ENCODE assay signal across 8 mouse cellular contexts in the genomic region with DNA sequence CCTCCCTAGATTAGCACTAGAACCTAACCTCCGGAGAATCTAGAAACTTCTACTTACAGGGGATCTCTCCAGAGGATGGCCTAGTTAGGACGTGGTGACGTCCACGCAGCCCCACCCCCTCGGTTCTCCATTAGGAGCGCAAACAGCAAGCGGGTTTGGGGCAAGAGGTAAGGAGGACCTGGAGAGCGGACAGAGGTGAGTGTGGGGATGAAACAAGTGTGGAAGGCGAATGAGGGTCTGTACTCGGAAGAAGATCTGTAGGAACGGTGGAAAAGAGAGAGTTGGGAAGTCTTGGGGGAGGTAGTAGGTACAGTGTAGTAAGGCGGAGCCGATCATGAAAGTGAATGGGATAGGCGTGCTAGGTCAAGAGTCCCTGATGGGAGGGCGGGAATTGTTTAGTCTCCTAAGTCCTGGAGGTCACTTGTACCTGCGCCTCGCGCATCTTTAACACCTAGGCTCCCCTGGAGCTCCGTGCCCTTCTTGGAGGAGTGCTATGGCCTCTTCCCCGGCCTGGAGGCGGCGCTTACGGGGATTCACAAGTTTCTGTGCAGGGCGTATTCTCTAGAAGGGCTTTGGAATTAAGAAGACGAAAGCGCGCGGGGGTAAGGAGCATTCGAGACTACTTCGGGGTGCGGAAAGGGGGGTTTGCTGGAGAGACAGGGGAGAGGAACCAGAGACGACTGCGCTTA. TPM values are rescaled to one million over a fixed set of nuclear protein-coding genes. Genes with fewer than 3 reads are reported as not detected.
A peak's percentile ranks its signal among the peaks of the same experiment; 100 is the strongest.
DNase-seq lines count a peak whose midpoint lies in the region; ATAC-seq and TF ChIP-seq lines count a peak whose summit lies in the region.

No protein-coding gene starts in this region.

- peaks cover 77% of the 10 kb centered on the region for H3K27me3 ChIP-seq in embryonic facial prominence, embryonic 10.5 days (replicated peaks; ENCODE audit: low read depth, poor library complexity, severe bottlenecking)
- H3K27me3 ChIP-seq in heart, embryonic 11.5 days (ENCODE audit: control insufficient read depth, insufficient read depth, low read length): peaks cover 24% of the 10 kb centered on the region
- peaks cover 35% of the 10 kb centered on the region for H3K27me3 ChIP-seq in kidney, embryonic 15.5 days
- peaks cover 5% of the 10 kb centered on the region for H3K27me3 ChIP-seq in small intestine, adult 2 months (ENCODE audit: control insufficient read depth, insufficient read depth, low read length)

- H3K36me3 ChIP-seq in embryonic facial prominence, embryonic 10.5 days (replicated peaks): no peaks in the 10 kb centered on the region
- H3K36me3 ChIP-seq in heart, embryonic 11.5 days (ENCODE audit: control insufficient read depth, insufficient read depth, low read length): no peaks in the 10 kb centered on the region
- H3K36me3 ChIP-seq in kidney, embryonic 15.5 days: no peaks in the 10 kb centered on the region
- no peaks in the 10 kb centered on the region for H3K36me3 ChIP-seq in small intestine, adult 2 months (ENCODE audit: control insufficient read depth, insufficient read depth, low read length)

- no peak; the same call in 1 of the 2 replicates for TF ChIP-seq CTCF in small intestine, adult 2 months (IDR thresholded peaks at IDR 0.05; ENCODE audit: extremely low read depth, insufficient read length, insufficient replicate concordance, low read depth, low read length)

- peak overlapping the region; percentile 65 for H3K4me3 ChIP-seq in embryonic facial prominence, embryonic 10.5 days
- peak overlapping the region; percentile 61 for H3K4me3 ChIP-seq in heart, embryonic 11.5 days (ENCODE audit: low read depth, low read length)
- H3K4me3 ChIP-seq in kidney, embryonic 15.5 days (replicated peaks): peak overlapping the region; percentile 62
- H3K4me3 ChIP-seq in small intestine, adult 2 months (ENCODE audit: low read depth, low read length): peak overlapping the region; percentile 65

- no peaks in the 10 kb centered on the region for H3K9me3 ChIP-seq in embryonic facial prominence, embryonic 10.5 days
- H3K9me3 ChIP-seq in heart, embryonic 11.5 days (replicated peaks; ENCODE audit: control insufficient read depth, low read length): no peaks in the 10 kb centered on the region
- no peaks in the 10 kb centered on the region for H3K9me3 ChIP-seq in kidney, embryonic 15.5 days (replicated peaks)

- under 1% methylated on average over 33 of the region's 33 CpGs for WGBS in embryonic facial prominence, embryonic 10.5 days
- WGBS in heart, embryonic 11.5 days (ENCODE audit: insufficient replicate concordance): under 1% methylated on average over 33 of the region's 33 CpGs
- WGBS in kidney, embryonic 15.5 days: under 1% methylated on average over 33 of the region's 33 CpGs
- WGBS in small intestine, adult 2 months: under 1% methylated on average over 33 of the region's 33 CpGs

- peak; percentile 69 for ATAC-seq in heart, embryonic 11.5 days (replicated peaks; ENCODE audit: insufficient number of reproducible peaks, low FRiP score, low TSS enrichment)
- ATAC-seq in kidney, embryonic 15.5 days (replicated peaks; ENCODE audit: low FRiP score): peak; percentile 84

- peak overlapping the region; percentile 93 for H3K4me2 ChIP-seq in heart, embryonic 11.5 days
- peak overlapping the region; percentile 93 for H3K4me2 ChIP-seq in kidney, embryonic 15.5 days

- peak; percentile 29 for DNase-seq in ovary, postnatal 14 days (ENCODE audit: low spot score)
- DNase-seq in ovary, adult 18-20 months (ENCODE audit: low spot score): no peak
- peak; percentile 68 for DNase-seq in embryonic facial prominence, embryonic 10.5 days (ENCODE audit: low spot score)
- DNase-seq in lung, postnatal 25 days (ENCODE audit: low spot score): peak; percentile 30
- no peak for DNase-seq in layer of hippocampus, adult 18-20 months (ENCODE audit: low spot score in 2 of 2)

- peak overlapping the region; percentile 41 for H3K27ac ChIP-seq in embryonic facial prominence, embryonic 10.5 days (replicated peaks)
- H3K27ac ChIP-seq in heart, embryonic 11.5 days (ENCODE audit: low read depth, low read length): peak overlapping the region; percentile 41
- H3K27ac ChIP-seq in kidney, embryonic 15.5 days: peak overlapping the region; percentile 64
- peak overlapping the region; percentile 47 for H3K27ac ChIP-seq in small intestine, adult 2 months (ENCODE audit: insufficient read depth, low read depth, low read length)

- no peak for TF ChIP-seq POLR2A in small intestine, adult 2 months (IDR thresholded peaks at IDR 0.05; ENCODE audit: low read depth, low read length)

- H3K9ac ChIP-seq in heart, embryonic 11.5 days (ENCODE audit: low read depth, low read length): peak overlapping the region; percentile 72
- peak overlapping the region; percentile 47 for H3K9ac ChIP-seq in kidney, embryonic 15.5 days

- peaks cover 26% of the 10 kb centered on the region for H3K4me1 ChIP-seq in embryonic facial prominence, embryonic 10.5 days
- peaks cover 2% of the 10 kb centered on the region; the same call in 1 of the 2 replicates for H3K4me1 ChIP-seq in heart, embryonic 11.5 days (ENCODE audit: control insufficient read depth, insufficient read depth, low read length)
- peaks cover 8% of the 10 kb centered on the region; the same call in 1 of the 2 replicates for H3K4me1 ChIP-seq in kidney, embryonic 15.5 days
- no peaks in the 10 kb centered on the region for H3K4me1 ChIP-seq in small intestine, adult 2 months (ENCODE audit: control insufficient read depth, insufficient read depth, insufficient read length, low read length)

RNA-seq across cellular contexts. Expression of a gene that starts 6.8 kb away (rescaled TPM):
- 0.20 and 0.36 TPM in 2 replicates for polyA plus RNA-seq in embryonic facial prominence, embryonic 10.5 days (2016; fragmentation: Nextera tagmentation; extraction: Ambion mirVana)
- polyA plus RNA-seq in heart, embryonic 11.5 days (2014; fragmentation: Nextera tagmentation; extraction: Ambion mirVana): not detected in 2 replicates
- 0.31 TPM in 1 of 2 replicates, not detected in the other for polyA plus RNA-seq in kidney, embryonic 15.5 days (2015; fragmentation: Nextera tagmentation; extraction: Ambion mirVana)
- 0.20 and 0.67 TPM in 2 replicates for polyA plus RNA-seq in small intestine, adult 2 months (2012; rRNA removed)
- total RNA-seq in layer of hippocampus, adult 18-20 months (2021): not detected

RNA-seq across cellular contexts. Expression of a gene that starts 28.1 kb away (rescaled TPM):
- polyA plus RNA-seq in embryonic facial prominence, embryonic 10.5 days (2016; fragmentation: Nextera tagmentation; extraction: Ambion mirVana): 0.92 and 1.3 TPM in 2 replicates
- polyA plus RNA-seq in heart, embryonic 11.5 days (2014; fragmentation: Nextera tagmentation; extraction: Ambion mirVana): 0.21 and 0.29 TPM in 2 replicates
- polyA plus RNA-seq in kidney, embryonic 15.5 days (2015; fragmentation: Nextera tagmentation; extraction: Ambion mirVana): 0.49 and 0.91 TPM in 2 replicates
- polyA plus RNA-seq in small intestine, adult 2 months (2012; rRNA removed): 0.06 and 0.16 TPM in 2 replicates
- 1 to 10 TPM in 1 of 2 experiments, under 1 TPM in 1; 0.99 to 1.5 TPM for total RNA-seq in layer of hippocampus, adult 18-20 months (2021)

RNA-seq across cellular contexts. Expression of a gene that starts 41.9 kb away (rescaled TPM):
- polyA plus RNA-seq in embryonic facial prominence, embryonic 10.5 days (2016; fragmentation: Nextera tagmentation; extraction: Ambion mirVana): 1.7 and 2.3 TPM in 2 replicates
- polyA plus RNA-seq in heart, embryonic 11.5 days (2014; fragmentation: Nextera tagmentation; extraction: Ambion mirVana): 1.0 and 1.4 TPM in 2 replicates
- 1.4 and 2.1 TPM in 2 replicates for polyA plus RNA-seq in kidney, embryonic 15.5 days (2015; fragmentation: Nextera tagmentation; extraction: Ambion mirVana)
- polyA plus RNA-seq in small intestine, adult 2 months (2012; rRNA removed): 4.9 and 7.3 TPM in 2 replicates
- 1 to 10 TPM; 3.2 to 4.7 TPM for total RNA-seq in layer of hippocampus, adult 18-20 months (2021)

RNA-seq across cellular contexts. Expression of a gene that starts 55.9 kb away (rescaled TPM):
- 0.11 and 0.40 TPM in 2 replicates for polyA plus RNA-seq in embryonic facial prominence, embryonic 10.5 days (2016; fragmentation: Nextera tagmentation; extraction: Ambion mirVana)
- 0.03 TPM in 1 of 2 replicates, not detected in the other for polyA plus RNA-seq in heart, embryonic 11.5 days (2014; fragmentation: Nextera tagmentation; extraction: Ambion mirVana)
- 0.19 and 0.26 TPM in 2 replicates for polyA plus RNA-seq in kidney, embryonic 15.5 days (2015; fragmentation: Nextera tagmentation; extraction: Ambion mirVana)
- polyA plus RNA-seq in small intestine, adult 2 months (2012; rRNA removed): 0.16 and 0.18 TPM in 2 replicates
- 10 to 100 TPM; 84.7 to 86.2 TPM for total RNA-seq in layer of hippocampus, adult 18-20 months (2021)

Comparison
In these comparisons a context has a peak if more than half of its experiments do, and no peak if none do; other contexts are left out.
1. DNase-seq: peak in ovary, postnatal 14 days (single experiment), embryonic facial prominence, embryonic 10.5 days (single experiment) and lung, postnatal 25 days (single experiment); none in ovary, adult 18-20 months (single experiment) and layer of hippocampus, adult 18-20 months (0 of 2).
2. Peak in every context shown above with its lines, with median percentiles within 50 percentile points of each other: H3K27ac ChIP-seq and H3K4me3 ChIP-seq.